Mouse (Mus musculus) c-Kit-positive CD71-negative TER-119-negative erythroid progenitor cells, embryonic 14.5 days (primary cell): ENCODE results near the gene Washc1.
A peak's percentile ranks its signal among the peaks of the same experiment; 100 is the strongest.
"Not testable (repeated sequence)": the region's sequence is repeated elsewhere in the genome, so short reads cannot be mapped to it uniquely, and the experiment has no call there.

Experiments
- DNase-seq: peaks from one replicate; pipeline ENCODE4 v3.0.0-alpha.2; 2013; ENCODE audit warnings: low read depth

Washc1 gene

GRCm38 (mm10) chr17:66112166-66112565 lies 821 bp downstream of the Washc1 start:
- no peak for DNase-seq

GRCm38 (mm10) chr17:66118991-66119390 lies 7.6 kb downstream of the Washc1 start:
- no peak for DNase-seq

- no peak for DNase-seq
Measured at GRCm38 (mm10) chr17:66120701-66121100, 9.4 kb downstream of the Washc1 start.

GRCm38 (mm10) chr17:66123066-66123815 lies 11.9 kb downstream of the Washc1 start, which contains the start of gene Ddx11:
Ddx11 (plus strand) TSS chr17:66123520.
- DNase-seq = peak; percentile 83

DNA sequence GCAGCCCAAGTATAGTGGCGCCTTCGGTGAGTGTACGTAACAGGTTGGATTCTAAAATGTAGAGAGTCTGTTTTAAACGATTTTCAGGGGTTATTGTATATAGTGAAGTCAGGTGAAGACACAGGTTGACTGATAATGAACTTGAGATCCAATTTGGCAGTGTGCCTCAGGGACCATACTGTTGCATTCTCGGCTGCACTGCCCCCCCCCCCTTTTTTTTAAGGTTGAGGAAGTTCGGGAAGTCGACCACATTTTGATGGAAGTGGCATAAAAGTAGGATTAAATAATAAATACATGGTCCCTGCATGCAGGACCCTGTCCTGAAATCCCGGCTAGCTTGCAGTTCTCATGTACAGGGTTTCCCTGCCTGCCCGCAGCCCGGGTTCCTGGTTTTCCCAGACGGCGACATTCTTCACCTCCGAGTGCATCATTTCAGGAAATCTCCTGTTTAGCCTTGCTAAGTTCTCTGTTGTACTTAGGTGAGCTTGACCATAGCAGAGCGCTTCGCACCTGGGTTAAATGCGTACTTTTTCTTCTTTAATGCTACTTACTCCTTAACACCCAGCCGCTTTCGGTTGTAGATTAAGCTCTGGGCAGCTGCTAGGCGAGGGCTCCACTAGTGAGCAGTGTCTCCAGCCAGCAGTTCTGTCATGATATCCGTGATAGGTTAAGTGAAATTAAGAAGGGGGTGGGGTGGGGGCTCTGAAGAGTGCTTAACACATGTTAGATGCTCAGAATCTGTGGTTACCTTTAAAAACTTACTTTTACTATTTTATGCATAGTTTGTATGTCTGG lies 12.7 kb downstream of the Washc1 start:
- DNase-seq = no peak

- no peak for DNase-seq
Measured at GRCm38 (mm10) chr17:66125211-66125610, 13.9 kb downstream of the Washc1 start.

GRCm38 (mm10) chr17:66130371-66130770 lies 19.0 kb downstream of the Washc1 start:
- no peak for DNase-seq

GRCm38 (mm10) chr17:66131212-66131611 lies 19.9 kb downstream of the Washc1 start:
- DNase-seq = no peak

- not testable (repeated sequence) for DNase-seq
Measured at GRCm38 (mm10) chr17:66152706-66153662, 41.6 kb downstream of the Washc1 start.

- DNase-seq = not testable (repeated sequence)
Measured at GRCm38 (mm10) chr17:66153735-66154423, 42.5 kb downstream of the Washc1 start.

GRCm38 (mm10) chr17:66154876-66155275 lies 43.5 kb downstream of the Washc1 start:
- no peak for DNase-seq

DNA sequence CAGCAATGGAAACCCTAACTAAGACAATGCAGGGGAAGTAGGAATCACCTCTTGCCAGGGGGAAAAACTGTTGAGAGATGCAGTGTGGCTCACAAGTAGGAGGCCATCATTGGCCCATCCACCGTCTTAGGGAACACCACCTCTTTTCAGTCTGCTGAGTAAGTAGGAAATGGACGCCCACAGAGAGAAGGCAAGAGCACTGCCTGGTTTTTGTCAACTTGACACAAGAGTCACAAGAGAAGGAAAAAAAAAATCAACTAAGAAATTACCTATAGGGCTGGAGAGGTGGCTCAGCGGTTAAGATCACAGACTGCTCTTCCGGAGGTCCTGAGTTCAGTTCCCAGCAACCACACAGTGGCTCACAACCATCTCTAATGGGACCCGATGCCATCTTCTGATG lies 46.9 kb downstream of the Washc1 start:
- DNase-seq = no peak

GRCm38 (mm10) chr17:66167141-66167540 lies 55.8 kb downstream of the Washc1 start:
- DNase-seq = not testable (repeated sequence)
